ENCODE assay signal across 8 mouse cellular contexts in genomic region chr14:103065294-103066167, GRCm38 (mm10). TPM values are rescaled to one million over a fixed set of nuclear protein-coding genes. Genes with fewer than 3 reads are reported as not detected.
DNase-seq lines count a peak whose midpoint lies in the region; ATAC-seq and TF ChIP-seq lines count a peak whose summit lies in the region.

No protein-coding gene starts in this region.

- no peaks in the 10 kb centered on the region for H3K9me3 ChIP-seq in MEL (replicated peaks; ENCODE audit: insufficient read depth, low read length)
- no peaks in the 10 kb centered on the region for H3K9me3 ChIP-seq in intestine, embryonic 15.5 days

- H3K4me2 ChIP-seq in intestine, embryonic 15.5 days (replicated peaks) = peak overlapping the region; percentile 43; the same call in 1 of the 2 replicates

- no peak for ATAC-seq in intestine, embryonic 15.5 days

- H3K27me3 ChIP-seq in MEL (ENCODE audit: control insufficient read depth in 1 of 2, insufficient read depth in 2 of 2, low read length in 2 of 2) = no peaks in the 10 kb centered on the region
- H3K27me3 ChIP-seq in cerebellum, adult 2 months (ENCODE audit: control insufficient read depth, insufficient read depth, low read length) = no peaks in the 10 kb centered on the region
- H3K27me3 ChIP-seq in intestine, embryonic 15.5 days (replicated peaks) = no peaks in the 10 kb centered on the region
- no peaks in the 10 kb centered on the region for H3K27me3 ChIP-seq in liver, adult 2 months (ENCODE audit: control insufficient read depth, insufficient read depth, low read length)

- H3K27ac ChIP-seq in MEL (ENCODE audit: control insufficient read depth, low read depth, low read length) = no peak overlapping the region
- H3K27ac ChIP-seq in cerebellum, adult 2 months (ENCODE audit: insufficient read depth, low read length) = no peak overlapping the region
- no peak overlapping the region for H3K27ac ChIP-seq in intestine, embryonic 15.5 days
- no peak overlapping the region for H3K27ac ChIP-seq in liver, adult 2 months (replicated peaks; ENCODE audit: insufficient read depth, low read depth, low read length)
- H3K27ac ChIP-seq in olfactory bulb, adult 2 months (ENCODE audit: insufficient read depth, low read depth, low read length) = no peak overlapping the region

- H3K9ac ChIP-seq in MEL (ENCODE audit: control insufficient read depth, low read depth, low read length, poor library complexity, severe bottlenecking) = peak overlapping the region; percentile 10
- H3K9ac ChIP-seq in intestine, embryonic 15.5 days = no peak overlapping the region
- H3K9ac ChIP-seq in liver, adult 2 months (ENCODE audit: low read depth, low read length) = no peak overlapping the region

- DNase-seq in 416B (ENCODE audit: low read depth) (peak; percentile 78), MEL (ENCODE audit: low read depth, low spot score) (peak; percentile 84)
- peak; percentile 74 to 89 for DNase-seq in cerebellum, adult 2 months
- DNase-seq in gastrocnemius, postnatal 10 days = peak; percentile 69
- peak; percentile 44 for DNase-seq in liver, adult 2 months (ENCODE audit: extremely low read depth, low read depth, low spot score)
- peak; percentile 86 for DNase-seq in thymus, postnatal 14 days

- H3K36me3 ChIP-seq in MEL (ENCODE audit: control insufficient read depth in 1 of 2, insufficient read depth in 2 of 2, low read length in 2 of 2) = peaks cover 0 to 6% of the 10 kb centered on the region in 2 experiments; a peak in 1 of 4 replicates
- H3K36me3 ChIP-seq in intestine, embryonic 15.5 days = no peaks in the 10 kb centered on the region
- H3K36me3 ChIP-seq in liver, adult 2 months (ENCODE audit: control insufficient read depth, insufficient read depth, low read length) = no peaks in the 10 kb centered on the region

- no peak for TF ChIP-seq POLR2A in MEL (IDR thresholded peaks at IDR 0.05; ENCODE audit: control insufficient read depth in 1 of 2, insufficient read depth in 1 of 2, low read depth in 1 of 2, low read length in 2 of 2, poor library complexity in 1 of 2)
- no peak for TF ChIP-seq POLR2A in cerebellum, adult 2 months (IDR thresholded peaks at IDR 0.05; ENCODE audit: borderline replicate concordance, insufficient read depth, low read length)
- no peak for TF ChIP-seq POLR2A in liver, adult 2 months (IDR thresholded peaks at IDR 0.05; ENCODE audit: extremely low read depth, insufficient read depth, low read length)
- no peak for TF ChIP-seq POLR2A in olfactory bulb, adult 2 months (IDR thresholded peaks at IDR 0.05; ENCODE audit: insufficient read depth, low read depth, low read length)

- H3K79me2 ChIP-seq in MEL (ENCODE audit: control insufficient read depth, insufficient read depth, low read length, poor library complexity) = no peaks in the 10 kb centered on the region; the same call in 1 of the 2 replicates
- no peaks in the 10 kb centered on the region for H3K79me2 ChIP-seq in liver, adult 2 months (ENCODE audit: control insufficient read depth, insufficient read depth, low read length)

- TF ChIP-seq CTCF in MEL (IDR thresholded peaks at IDR 0.05 in 2 of 3, conservative IDR thresholded peaks at IDR 0.05 in 1 of 3; ENCODE audit: control insufficient read depth in 1 of 3, insufficient read depth in 1 of 3, low read depth in 2 of 3, low read length in 3 of 3, poor library complexity in 1 of 3, severe bottlenecking in 1 of 3) = peak; percentile 68 to 94 (median 72)
- peak; percentile 71 for TF ChIP-seq CTCF in cerebellum, adult 2 months (IDR thresholded peaks at IDR 0.05; ENCODE audit: borderline replicate concordance, insufficient read depth, low read depth, low read length)
- TF ChIP-seq CTCF in liver, adult 2 months (IDR thresholded peaks at IDR 0.05; ENCODE audit: low read depth, low read length) = peak; percentile 65
- peak; percentile 42; the same call in 1 of the 2 replicates for TF ChIP-seq CTCF in olfactory bulb, adult 2 months (IDR thresholded peaks at IDR 0.05; ENCODE audit: insufficient read depth, low read depth, low read length)

- TF ChIP-seq RAD21 in MEL (IDR thresholded peaks at IDR 0.05; ENCODE audit: low read depth, low read length) = peak; percentile 93

- 12% methylated on average over 10 of the region's 10 CpGs for WGBS in cerebellum, adult 2 months
- 15% methylated on average over 10 of the region's 10 CpGs for WGBS in intestine, embryonic 15.5 days
- 3% methylated on average over 10 of the region's 10 CpGs for WGBS in liver, adult 2 months
- 10% methylated on average over 10 of the region's 10 CpGs for WGBS in olfactory bulb, adult 2 months

- H3K4me3 ChIP-seq in MEL (ENCODE audit: control insufficient read depth in 1 of 2, insufficient read depth in 1 of 2, low read depth in 2 of 2, low read length in 2 of 2) = no peak overlapping the region
- H3K4me3 ChIP-seq in cerebellum, adult 2 months (replicated peaks; ENCODE audit: insufficient read depth, low read depth, low read length) = no peak overlapping the region
- H3K4me3 ChIP-seq in intestine, embryonic 15.5 days (replicated peaks) = no peak overlapping the region
- H3K4me3 ChIP-seq in liver, adult 2 months (ENCODE audit: insufficient read depth, low read depth, low read length) = no peak overlapping the region
- no peak overlapping the region for H3K4me3 ChIP-seq in olfactory bulb, adult 2 months (ENCODE audit: insufficient read depth, low read depth, low read length)

- H3K4me1 ChIP-seq in MEL (ENCODE audit: control insufficient read depth in 1 of 2, insufficient read depth in 2 of 2, low read length in 2 of 2) = no peaks in the 10 kb centered on the region; a peak in 1 of 4 replicates
- H3K4me1 ChIP-seq in cerebellum, adult 2 months (ENCODE audit: control insufficient read depth, insufficient read depth, low read length) = no peaks in the 10 kb centered on the region; the same call in 1 of the 2 replicates
- no peaks in the 10 kb centered on the region for H3K4me1 ChIP-seq in intestine, embryonic 15.5 days (replicated peaks)
- peaks cover 4% of the 10 kb centered on the region for H3K4me1 ChIP-seq in liver, adult 2 months (ENCODE audit: control insufficient read depth, insufficient read depth, low read length)
- H3K4me1 ChIP-seq in olfactory bulb, adult 2 months (ENCODE audit: control insufficient read depth, insufficient read depth, low read length) = peaks cover 2% of the 10 kb centered on the region; the same call in 1 of the 2 replicates

- TF ChIP-seq EP300 in MEL (IDR thresholded peaks at IDR 0.05; ENCODE audit: low read depth in 1 of 2, low read length in 2 of 2) = no peak

TF ChIP-seq in MEL, 35 proteins besides CTCF, POLR2A, EP300 and RAD21:
- TF ChIP-seq MXI1 (IDR thresholded peaks at IDR 0.05; ENCODE audit: low read depth, low read length) = peak; percentile 34; the same call in 1 of the 2 replicates
- peak; percentile 86 for TF ChIP-seq SMC3 (IDR thresholded peaks at IDR 0.05; ENCODE audit: low read depth, low read length)
- TF ChIP-seq TAL1 (IDR thresholded peaks at IDR 0.05; ENCODE audit: low read length) = no peak
- peak; percentile 59; the same call in 1 of the 2 replicates for TF ChIP-seq ZNF384 (IDR thresholded peaks at IDR 0.05; ENCODE audit: low read depth, low read length)
- TF ChIP-seq MYC (IDR thresholded peaks at IDR 0.05; ENCODE audit: low read depth, low read length) = peak; percentile 74; the same call in 1 of the 2 replicates
- TF ChIP-seq MYB (IDR thresholded peaks at IDR 0.05; ENCODE audit: low read depth, low read length) = no peak
- TF ChIP-seq ZC3H11A (IDR thresholded peaks at IDR 0.05; ENCODE audit: low read depth, low read length) = peak; percentile 89

RNA-seq across cellular contexts. Expression of gene Cln5, which starts 4.5 kb away (rescaled TPM):
- total RNA-seq in MEL (2012; rRNA removed) = 12.1 and 12.3 TPM in 2 replicates
- polyA plus RNA-seq in MEL (2012; ENCODE audit: insufficient read depth in 1 of 2, insufficient read length in 2 of 2, low read depth in 1 of 2, low replicate concordance in 2 of 2, missing spikeins in 1 of 2) = 10 to 100 TPM; 15.9 to 99.4 TPM
- polyA plus RNA-seq in cerebellum, adult 2 months (2012; rRNA removed) = 25.8 and 27.9 TPM in 2 replicates
- total RNA-seq in gastrocnemius, postnatal 10 days (2021) = 10 to 100 TPM in 1 of 2 experiments, 1 to 10 TPM in 1; 8.3 to 11.2 TPM
- 29.0 and 29.6 TPM in 2 replicates for polyA plus RNA-seq in intestine, embryonic 15.5 days (2015; fragmentation: Nextera tagmentation; extraction: Ambion mirVana)
- 30.3 and 41.9 TPM in 2 replicates for total RNA-seq in liver, adult 2 months (2014; rRNA removed)
- polyA plus RNA-seq in liver, adult 2 months (2012; rRNA removed) = 17.2 and 20.2 TPM in 2 replicates
- polyA plus RNA-seq in olfactory bulb, adult 2 months (2012; ENCODE audit: insufficient read depth, insufficient read length, low replicate concordance, missing spikeins) = not detected in 2 replicates

RNA-seq across cellular contexts. Expression of gene Acod1, which starts 18.8 kb away (rescaled TPM):
- total RNA-seq in MEL (2012; rRNA removed) = not detected in 2 replicates
- not detected for polyA plus RNA-seq in MEL (2012; ENCODE audit: insufficient read depth in 1 of 2, insufficient read length in 2 of 2, low read depth in 1 of 2, low replicate concordance in 2 of 2, missing spikeins in 1 of 2)
- 0.10 TPM in 1 of 2 replicates, not detected in the other for polyA plus RNA-seq in cerebellum, adult 2 months (2012; rRNA removed)
- not detected for total RNA-seq in gastrocnemius, postnatal 10 days (2021)
- polyA plus RNA-seq in intestine, embryonic 15.5 days (2015; fragmentation: Nextera tagmentation; extraction: Ambion mirVana) = 0.06 and 0.08 TPM in 2 replicates
- 0.07 and 0.09 TPM in 2 replicates for total RNA-seq in liver, adult 2 months (2014; rRNA removed)
- 0.07 TPM in 1 of 2 replicates, not detected in the other for polyA plus RNA-seq in liver, adult 2 months (2012; rRNA removed)
- polyA plus RNA-seq in olfactory bulb, adult 2 months (2012; ENCODE audit: insufficient read depth, insufficient read length, low replicate concordance, missing spikeins) = not detected in 2 replicates

RNA-seq across cellular contexts. Expression of gene Fbxl3, which starts 33.8 kb away (rescaled TPM):
- 14.6 and 15.0 TPM in 2 replicates for total RNA-seq in MEL (2012; rRNA removed)
- polyA plus RNA-seq in MEL (2012; ENCODE audit: insufficient read depth in 1 of 2, insufficient read length in 2 of 2, low read depth in 1 of 2, low replicate concordance in 2 of 2, missing spikeins in 1 of 2) = 10 to 100 TPM in 1 of 2 experiments, not detected in 1; 28.4 TPM
- 141 and 158 TPM in 2 replicates for polyA plus RNA-seq in cerebellum, adult 2 months (2012; rRNA removed)
- 10 to 100 TPM; 45.9 to 46.0 TPM for total RNA-seq in gastrocnemius, postnatal 10 days (2021)
- polyA plus RNA-seq in intestine, embryonic 15.5 days (2015; fragmentation: Nextera tagmentation; extraction: Ambion mirVana) = 22.4 and 23.0 TPM in 2 replicates
- 51.0 and 51.1 TPM in 2 replicates for total RNA-seq in liver, adult 2 months (2014; rRNA removed)
- polyA plus RNA-seq in liver, adult 2 months (2012; rRNA removed) = 25.6 and 27.9 TPM in 2 replicates
- not detected in 2 replicates for polyA plus RNA-seq in olfactory bulb, adult 2 months (2012; ENCODE audit: insufficient read depth, insufficient read length, low replicate concordance, missing spikeins)

Comparison
In these comparisons a context has a peak if more than half of its experiments do, and no peak if none do; other contexts are left out.
1. RNA of gene Cln5, which starts 4.5 kb away (polyA plus RNA-seq): 15.9 to 99.4 TPM in MEL, 29.0 to 29.6 TPM in intestine, embryonic 15.5 days, 25.8 to 27.9 TPM in cerebellum, adult 2 months and 17.2 to 20.2 TPM in liver, adult 2 months; not detected in olfactory bulb, adult 2 months; every median in the first group is over 10 times any median in the second.
2. Peak in every context shown above with its lines, with median percentiles within 50 percentile points of each other: DNase-seq and CTCF ChIP-seq.